Mouse (Mus musculus) skeletal muscle tissue, postnatal 0 days (tissue): Measurements from ENCODE around the gene Rab8b. TPM values are rescaled to one million over a fixed set of nuclear protein-coding genes. Genes with fewer than 3 reads are reported as not detected.

Source experiments
- polyA plus RNA-seq: library from polyadenylated mRNA; unstranded; fragments of >200 nt; fragmentation: Nextera tagmentation; extraction: Ambion mirVana; gene quantifications from 2 replicates; pipeline ENCODE4 v1.2.1, GENCODE M21; 2015

The Rab8b gene
- 10.9 and 11.2 TPM in 2 replicates for polyA plus RNA-seq

DNA sequence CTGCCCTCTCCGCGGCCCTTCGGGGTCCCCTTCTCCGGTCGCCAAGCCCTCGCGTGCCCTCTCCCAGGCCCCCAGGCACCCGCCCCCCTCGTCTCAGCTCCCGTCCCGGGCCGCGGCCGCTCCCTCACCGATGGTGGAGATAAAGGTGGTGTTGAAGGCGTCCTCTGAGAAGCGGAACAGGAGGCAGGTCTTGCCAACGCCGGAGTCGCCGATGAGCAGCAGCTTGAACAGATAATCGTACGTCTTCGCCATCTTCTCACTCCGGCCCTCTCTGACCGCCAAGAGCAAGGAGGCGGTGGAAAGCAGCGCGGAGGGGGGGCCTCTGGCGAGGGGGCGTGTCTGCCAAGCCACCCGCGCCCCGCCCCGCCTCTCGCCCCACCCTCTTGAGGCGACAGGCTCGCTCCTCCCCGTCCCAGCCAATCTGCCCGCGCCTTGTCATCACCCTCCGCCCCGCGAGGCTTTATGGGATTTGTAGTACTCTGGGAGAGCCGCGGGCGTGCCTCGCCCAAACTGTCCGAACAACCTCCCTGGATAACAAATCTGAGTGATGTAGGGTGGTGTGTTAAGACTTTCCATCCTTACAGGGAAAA is at the start of gene Rab8b:
Gene Rab8b, minus strand, starts transcription at position 306 of the 590 bp plus-strand sequence.

DNA sequence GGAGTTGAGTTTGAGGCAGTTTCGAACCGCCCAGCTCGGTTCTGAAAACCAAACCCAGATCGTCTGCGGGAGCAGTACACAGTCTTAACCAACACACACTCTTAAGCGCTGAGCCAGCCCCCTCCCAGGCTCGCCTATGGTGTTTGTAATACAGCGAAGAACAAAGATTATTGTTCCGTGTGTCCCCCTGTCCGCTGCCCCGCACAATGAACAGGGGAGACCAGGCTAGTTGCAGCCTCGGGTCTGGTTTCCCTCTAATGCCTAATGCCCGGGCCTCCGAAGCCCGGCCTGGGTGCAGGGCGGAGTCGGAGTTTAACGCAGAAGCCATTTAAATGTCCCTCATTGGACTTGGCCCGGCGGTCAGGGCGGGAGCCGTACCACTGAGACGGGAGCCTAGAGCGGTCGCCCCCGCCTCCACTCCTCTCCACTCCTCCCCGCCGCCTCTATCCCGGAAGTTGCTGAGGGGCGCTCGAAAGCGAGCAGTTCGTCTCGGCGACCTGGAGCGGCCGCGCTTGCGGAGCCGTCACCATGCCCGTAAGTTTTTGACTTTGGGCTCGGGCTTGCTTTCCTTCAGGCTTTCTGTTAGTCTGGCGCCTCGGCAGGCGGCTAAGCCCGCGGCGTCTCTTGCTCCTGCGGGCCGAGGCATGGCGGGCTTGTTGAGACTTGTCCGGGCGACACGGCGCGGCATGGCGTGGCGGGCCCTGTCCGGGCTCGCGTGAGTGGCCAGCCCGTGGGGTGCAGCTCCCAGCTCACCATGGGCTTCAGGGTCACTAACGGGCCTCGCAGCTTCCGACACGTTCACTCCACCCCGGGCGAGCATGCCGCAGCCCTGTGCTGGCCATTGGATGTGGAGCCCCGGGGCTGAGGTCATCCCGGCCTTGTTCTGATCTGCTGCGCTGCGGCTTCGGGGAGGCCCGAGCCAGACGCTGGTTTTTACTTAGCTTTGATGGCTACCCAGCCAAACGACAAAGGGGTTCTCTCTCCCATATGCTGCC is 26.5 kb upstream of the Rab8b start, which contains the start of gene Rps27l:
Gene Rps27l, plus strand, starts transcription at position 440 of the 995 bp plus-strand sequence.

DNA sequence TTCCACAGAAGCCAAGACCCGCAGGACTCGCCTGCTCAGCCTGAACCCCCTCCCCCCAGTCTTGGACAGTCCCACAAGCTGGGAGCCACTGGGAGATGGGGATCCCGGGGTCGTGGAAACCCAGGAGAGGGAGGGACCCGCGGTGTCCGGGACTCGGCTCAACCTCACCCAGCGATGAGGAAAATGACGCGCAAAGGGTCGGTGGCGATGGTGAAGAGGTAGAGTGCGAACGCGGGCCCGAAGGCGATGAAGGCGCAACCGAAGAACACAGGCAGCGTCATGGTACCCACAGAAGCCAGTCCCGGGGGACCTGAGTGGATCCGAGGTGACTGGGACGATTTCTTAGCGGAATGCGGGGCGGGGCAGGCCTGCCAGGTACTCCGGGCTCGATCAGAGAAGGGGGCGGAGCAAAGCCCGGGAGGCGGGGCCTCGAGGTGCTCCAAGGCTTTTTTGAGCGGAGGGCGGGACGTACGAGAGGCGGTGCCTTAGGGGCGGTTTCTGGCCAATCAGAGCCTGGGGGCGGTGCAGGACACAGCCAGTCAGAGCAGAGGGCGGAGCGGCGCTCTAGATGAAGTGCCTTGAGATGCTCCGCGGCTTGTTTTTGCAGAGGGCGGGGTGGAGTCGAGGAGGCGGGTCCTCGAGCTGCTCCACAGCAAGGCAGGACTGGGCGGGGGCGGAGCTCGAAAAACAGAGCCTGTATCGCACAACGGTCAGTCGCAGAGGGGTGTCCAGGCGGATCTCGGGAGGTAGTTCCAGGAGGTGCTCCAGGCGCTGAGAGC is 85.0 kb downstream of the Rab8b start, which contains the start of gene Aph1c:
Gene Aph1c, minus strand, starts transcription at position 409 of the 779 bp plus-strand sequence.

DNA sequence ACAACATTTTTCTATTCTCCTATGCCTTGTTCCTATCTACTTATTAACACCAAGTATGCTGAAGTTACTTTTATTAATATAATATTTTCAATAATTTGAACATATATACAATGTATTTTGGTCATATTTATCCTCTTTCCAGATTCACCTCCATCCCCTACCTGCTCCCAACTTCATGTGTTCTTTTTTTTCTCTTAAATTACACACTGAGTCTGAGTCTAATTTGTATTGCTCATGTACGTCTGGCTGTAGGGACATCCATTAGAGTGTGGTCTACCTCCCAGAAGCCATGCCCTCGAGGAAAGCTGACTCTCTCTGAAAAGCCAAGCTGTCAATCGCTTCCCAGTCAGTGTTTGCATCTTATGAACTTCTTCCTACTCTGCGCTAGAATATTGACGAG is 122.7 kb downstream of the Rab8b start, which contains the start of gene Gm10647:
Gene Gm10647, plus strand, starts transcription at position 301 of the 400 bp plus-strand sequence.

DNA sequence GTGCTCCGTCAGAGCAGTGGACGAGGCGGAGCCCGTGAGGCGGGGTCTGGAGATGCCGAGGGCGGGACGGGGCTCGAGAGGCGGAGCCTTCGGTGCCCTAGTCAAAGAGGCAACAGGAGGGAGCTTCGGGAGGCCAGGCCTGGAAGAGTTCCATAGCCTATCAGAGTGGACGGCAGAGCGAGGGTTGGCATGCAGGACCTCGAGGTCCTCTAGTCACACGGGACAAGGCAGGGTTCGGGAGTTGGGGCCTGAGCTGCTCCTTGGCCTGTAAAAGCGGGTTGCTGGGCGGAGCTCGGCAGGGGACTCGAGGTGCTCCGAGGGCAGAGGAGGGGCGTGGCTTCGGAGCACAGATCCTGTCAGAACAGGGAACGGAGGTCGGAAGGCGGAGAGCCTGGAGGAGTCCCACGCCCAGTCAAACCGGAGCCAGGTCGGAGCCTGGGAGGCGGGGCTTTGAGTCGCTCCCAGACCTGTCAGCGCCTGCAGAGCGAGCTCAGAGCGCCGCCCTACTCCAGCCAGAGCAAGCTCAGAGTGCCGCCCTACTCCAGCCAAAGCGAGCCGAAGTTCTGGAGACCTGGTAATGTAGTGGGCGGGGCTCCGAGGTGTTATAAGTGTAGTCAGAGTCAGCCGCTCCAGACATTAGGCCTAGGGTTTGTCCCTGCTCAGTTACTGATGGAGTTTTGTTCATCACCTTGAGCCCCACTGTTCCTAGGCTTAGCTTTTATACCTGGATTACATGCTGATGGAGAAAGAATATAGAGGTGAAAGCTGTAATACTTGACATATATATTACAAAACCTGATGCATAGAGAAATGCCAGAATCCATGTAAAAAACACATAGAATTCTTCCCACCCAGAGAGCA is 123.8 kb downstream of the Rab8b start, which contains the start of gene Aph1b:
Gene Aph1b, minus strand, starts transcription at position 27 of the 861 bp plus-strand sequence.

Other genes with a start within 250 kb of the Rab8b start
- gene Car12, start 206.0 kb downstream of the Rab8b start, polyA plus RNA-seq, result 0.05 and 0.54 TPM in 2 replicates
- gene Aph1b, start 124.2 kb downstream of the Rab8b start, polyA plus RNA-seq, result 2.5 and 2.9 TPM in 2 replicates
- gene Gm10647, start 122.6 kb downstream of the Rab8b start, polyA plus RNA-seq, result 0.09 and 0.24 TPM in 2 replicates
- 1.5 and 2.1 TPM in 2 replicates for gene Aph1c, start 85.0 kb downstream of the Rab8b start, polyA plus RNA-seq
- 477 and 567 TPM in 2 replicates for gene Rps27l, start 26.4 kb upstream of the Rab8b start, polyA plus RNA-seq
- 9.1 and 9.6 TPM in 2 replicates for gene Lactb, start 55.8 kb upstream of the Rab8b start, polyA plus RNA-seq
- gene Tpm1, start 129.7 kb upstream of the Rab8b start, polyA plus RNA-seq, result 12,607 and 12,654 TPM in 2 replicates